Mouse (Mus musculus): ENCODE data around the gene Ptges3l. TPM values are rescaled to one million over a fixed set of nuclear protein-coding genes. Genes with fewer than 3 reads are reported as not detected.
"Not testable (repeated sequence)": the region's sequence is repeated elsewhere in the genome, so short reads cannot be mapped to it uniquely, and the experiment has no call there.

Gene Ptges3l
- polyA plus RNA-seq, 1 experiment from 2014 or later = 4.0 TPM

DNA sequence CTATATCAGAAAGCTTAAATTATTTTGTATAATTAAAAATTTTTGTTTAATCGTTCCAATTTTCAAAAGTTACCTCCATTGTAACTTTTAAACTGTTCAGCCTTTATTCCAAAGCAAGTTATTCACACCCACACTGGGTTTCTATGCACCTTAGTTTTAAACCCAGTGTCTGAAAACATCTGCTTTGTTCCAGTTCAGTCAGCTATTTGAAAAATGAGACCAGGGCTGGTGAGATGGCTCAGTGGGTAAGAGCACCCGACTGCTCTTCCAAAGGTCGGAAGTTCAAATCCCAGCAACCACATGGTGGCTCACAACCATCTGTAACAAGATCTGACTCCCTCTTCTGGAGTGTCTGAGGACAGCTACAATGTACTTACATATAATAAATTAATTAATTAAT, 12.9 kb upstream of the Ptges3l start:
- not testable (repeated sequence) for H3K27me3 ChIP-seq; H3K4me1 ChIP-seq (replicated peaks); H3K9me3 ChIP-seq; H3K4me3 ChIP-seq; H3K27ac ChIP-seq (replicated peaks); H3K4me2 ChIP-seq; H3K9ac ChIP-seq; ATAC-seq (ENCODE audit: low FRiP score, low read depth)
- 49% methylated on average over 3 of the region's 3 CpGs for WGBS
- H3K36me3 ChIP-seq = peaks cover 26% of the 10 kb centered on the region

DNA sequence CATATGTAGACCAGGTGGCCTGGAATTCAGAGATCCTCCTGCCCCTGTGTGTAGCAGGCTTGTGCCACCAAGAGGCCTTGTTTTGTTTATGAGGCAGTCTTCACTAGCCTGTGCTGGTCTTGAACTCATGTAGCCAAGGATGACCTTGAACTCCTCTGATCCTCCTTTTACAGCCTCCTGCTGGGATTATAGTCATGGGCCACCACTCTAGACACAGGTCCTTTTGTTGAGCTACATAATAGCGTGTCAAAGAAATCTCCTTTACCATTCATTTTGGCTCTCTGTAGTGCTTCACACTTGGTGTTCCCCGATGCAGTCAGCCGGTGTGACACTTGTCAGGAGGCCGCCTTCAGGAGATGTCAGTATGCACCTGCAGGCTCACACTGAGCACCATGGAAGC, 11.8 kb upstream of the Ptges3l start:
- peaks cover 34% of the 10 kb centered on the region for H3K36me3 ChIP-seq
- WGBS = 48% methylated on average over 4 of the region's 4 CpGs
- H3K27ac ChIP-seq (replicated peaks) = no peak overlapping the region
- no peaks in the 10 kb centered on the region for H3K27me3 ChIP-seq
- no peaks in the 10 kb centered on the region for H3K9me3 ChIP-seq
- no peak overlapping the region for H3K4me3 ChIP-seq
- H3K4me1 ChIP-seq (replicated peaks) = no peaks in the 10 kb centered on the region
- no peak overlapping the region for H3K4me2 ChIP-seq
- ATAC-seq (ENCODE audit: low FRiP score, low read depth) = no peak
- H3K9ac ChIP-seq = no peak overlapping the region

DNA sequence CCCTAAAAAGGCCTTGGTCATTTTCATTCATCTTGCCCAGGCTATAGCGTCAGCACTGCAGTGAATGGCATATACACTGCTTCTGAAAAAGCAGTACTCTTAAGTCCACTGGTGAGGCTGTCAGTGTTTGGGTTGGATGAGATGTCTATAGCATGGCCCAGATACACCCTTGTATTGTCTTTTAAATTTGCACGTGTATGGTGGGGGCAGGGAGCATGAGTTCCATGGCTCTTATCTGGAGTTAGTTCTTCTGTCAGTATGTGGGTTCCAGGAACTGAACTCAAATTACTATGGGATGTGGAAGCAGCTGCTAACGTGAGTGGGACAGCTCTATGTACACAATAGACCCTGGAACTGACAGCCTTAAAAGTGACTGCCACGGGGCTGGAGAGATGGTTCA, 10.7 kb upstream of the Ptges3l start:
- Histone ChIP-seq H3K4me2 (no peak overlapping the region), H3K4me1 (replicated peaks) (no peaks in the 10 kb centered on the region), H3K36me3 (peaks cover 45% of the 10 kb centered on the region), H3K4me3 (no peak overlapping the region), H3K9ac (no peak overlapping the region), H3K9me3 (no peaks in the 10 kb centered on the region), H3K27me3 (no peaks in the 10 kb centered on the region), H3K27ac (replicated peaks) (no peak overlapping the region)
- WGBS = 87% methylated on average over 4 of the region's 4 CpGs
- ATAC-seq (ENCODE audit: low FRiP score, low read depth) = no peak

DNA sequence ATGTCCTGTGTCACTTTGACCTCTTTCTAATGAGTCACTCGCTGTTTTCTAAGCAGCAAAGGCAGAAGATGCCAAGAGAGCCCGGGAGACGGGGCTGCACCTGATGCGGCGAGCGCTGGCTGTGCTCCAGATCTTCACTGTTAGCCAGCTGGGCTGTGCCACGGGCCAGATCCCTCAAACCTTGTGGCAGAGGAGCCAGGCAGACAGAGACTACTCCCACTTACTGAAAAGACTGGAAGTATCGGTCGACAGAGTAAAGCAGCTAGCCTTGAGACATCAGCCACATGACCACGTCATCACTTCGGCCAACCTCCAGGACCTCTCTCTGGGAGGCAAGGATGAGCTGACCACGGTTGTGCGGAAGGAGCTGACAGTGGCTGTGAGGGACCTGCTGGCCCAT, 8.3 kb upstream of the Ptges3l start:
- Histone ChIP-seq H3K27ac (replicated peaks) (no peak overlapping the region), H3K27me3 (no peaks in the 10 kb centered on the region)

DNA sequence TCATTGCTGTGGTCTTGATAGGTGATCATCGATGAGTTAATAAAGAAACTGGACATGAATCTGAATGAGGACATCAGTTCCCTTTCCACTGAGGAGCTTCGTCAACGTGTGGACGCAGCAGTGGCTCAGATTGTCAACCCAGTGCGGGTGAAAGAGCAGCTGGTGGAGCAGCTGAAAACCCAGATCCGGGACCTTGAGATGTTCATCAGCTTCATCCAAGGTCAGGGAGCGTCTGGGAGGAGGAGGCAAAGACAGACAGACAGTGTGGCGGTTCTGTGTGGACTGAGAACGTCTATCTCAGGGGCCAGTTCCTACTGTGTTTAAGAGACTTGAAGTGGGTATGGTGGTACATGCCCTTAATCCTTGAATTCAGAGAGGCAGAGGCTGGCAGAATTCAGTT, 6.2 kb upstream of the Ptges3l start:
- H3K9me3 ChIP-seq = no peaks in the 10 kb centered on the region
- WGBS = 94% methylated on average over 9 of the region's 9 CpGs
- no peak overlapping the region for H3K9ac ChIP-seq
- H3K27me3 ChIP-seq = no peaks in the 10 kb centered on the region
- peaks cover 61% of the 10 kb centered on the region for H3K36me3 ChIP-seq
- no peak overlapping the region for H3K4me3 ChIP-seq
- H3K4me1 ChIP-seq (replicated peaks) = peaks cover 13% of the 10 kb centered on the region
- H3K27ac ChIP-seq (replicated peaks) = no peak overlapping the region
- ATAC-seq (ENCODE audit: low FRiP score, low read depth) = no peak
- H3K4me2 ChIP-seq = no peak overlapping the region

More for the DNA sequence above, 8.3 kb upstream of the Ptges3l start:
- WGBS = 84% methylated on average over 13 of the region's 13 CpGs
- Histone ChIP-seq H3K9ac (no peak overlapping the region), H3K4me1 (replicated peaks) (no peaks in the 10 kb centered on the region), H3K4me3 (no peak overlapping the region), H3K9me3 (no peaks in the 10 kb centered on the region), H3K4me2 (no peak overlapping the region), H3K36me3 (peaks cover 61% of the 10 kb centered on the region)
- ATAC-seq (ENCODE audit: low FRiP score, low read depth) = no peak

DNA sequence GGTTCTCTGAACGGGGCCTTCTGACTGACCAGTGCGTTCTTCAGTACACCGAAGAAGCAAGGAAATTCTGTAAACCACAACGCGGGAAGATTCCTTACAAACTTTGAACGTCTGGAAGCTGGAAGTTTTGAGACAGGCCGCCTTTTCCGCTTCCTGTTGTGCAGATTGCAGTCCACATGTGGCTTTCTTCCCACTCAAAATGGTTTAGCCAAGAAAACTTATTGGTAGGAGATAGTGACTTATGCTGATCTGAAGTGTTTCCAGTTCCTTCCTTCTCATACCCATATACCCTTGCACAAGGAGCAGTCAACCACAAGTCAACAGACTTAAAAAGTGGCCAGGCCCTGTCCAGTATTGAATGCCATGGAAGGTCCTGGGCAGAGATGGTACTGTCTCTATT, 1.0 kb upstream of the Ptges3l start:
- Histone ChIP-seq H3K4me2 (peak overlapping the region; percentile 80), H3K27me3 (no peaks in the 10 kb centered on the region), H3K9me3 (no peaks in the 10 kb centered on the region), H3K4me1 (replicated peaks) (peaks cover 29% of the 10 kb centered on the region), H3K27ac (replicated peaks) (no peak overlapping the region), H3K36me3 (peaks cover 20% of the 10 kb centered on the region), H3K4me3 (peak overlapping the region; percentile 96), H3K9ac (peak overlapping the region; percentile 80)
- ATAC-seq (ENCODE audit: low FRiP score, low read depth) = no peak
- 68% methylated on average over 8 of the region's 8 CpGs for whole genome bisulfite sequencing

DNA sequence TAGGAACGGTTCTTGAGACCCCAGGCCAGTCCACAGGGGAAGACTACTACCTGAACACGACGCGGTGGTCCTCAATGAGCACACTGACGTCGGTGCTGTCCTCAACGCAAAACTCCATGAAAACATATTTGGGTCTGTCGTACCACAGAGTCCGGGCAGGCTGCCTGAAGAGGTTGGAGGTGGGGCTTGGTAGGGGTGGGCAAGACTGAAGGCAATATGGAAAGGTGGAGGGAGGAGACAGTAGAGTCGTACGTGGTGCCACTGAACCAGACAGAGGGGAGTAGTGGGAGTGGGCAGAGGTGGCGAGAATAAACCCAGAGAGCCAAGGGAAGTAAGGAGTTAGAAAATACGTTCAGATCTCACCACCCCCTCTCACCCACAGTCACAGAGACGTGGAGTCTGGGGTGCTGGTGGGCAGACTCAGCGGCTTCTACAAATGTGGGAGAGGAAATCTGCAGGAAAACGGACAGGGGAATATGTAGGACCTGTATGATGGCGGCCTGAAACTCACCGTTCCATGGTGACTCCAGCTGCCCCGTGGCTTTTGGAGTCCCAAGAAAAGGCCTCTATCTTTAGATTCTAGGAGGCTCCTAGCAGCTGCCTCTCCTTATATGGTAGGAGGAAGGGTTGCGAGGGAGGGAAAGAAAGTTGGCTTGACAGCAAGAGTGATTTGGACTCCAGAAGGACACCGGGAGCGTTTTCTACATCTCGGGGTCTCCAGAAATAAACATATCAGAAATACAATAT, 855 bp downstream of the Ptges3l start, which contains the start of gene Gm27029:
Gene Gm27029 (minus strand): TSS at position 692 of the 747 bp plus-strand sequence.
- peak; percentile 39 for ATAC-seq (ENCODE audit: low FRiP score, low read depth)
- peak within 1 kb of the TSS; percentile 96 for H3K4me3 ChIP-seq
- H3K9me3 ChIP-seq = no peaks in the 10 kb centered on the region
- peak within 1 kb of the TSS; percentile 80 for H3K9ac ChIP-seq
- peaks cover 2% of the 10 kb centered on the region; the same call in 1 of the 2 replicates for H3K36me3 ChIP-seq
- H3K4me2 ChIP-seq = peak within 1 kb of the TSS; percentile 80
- H3K27ac ChIP-seq (replicated peaks) = peak within 1 kb of the TSS; percentile 95
- no peaks in the 10 kb centered on the region for H3K27me3 ChIP-seq
- 5% methylated on average over 23 of the region's 23 CpGs for WGBS
- H3K4me1 ChIP-seq (replicated peaks) = peaks cover 29% of the 10 kb centered on the region

DNA sequence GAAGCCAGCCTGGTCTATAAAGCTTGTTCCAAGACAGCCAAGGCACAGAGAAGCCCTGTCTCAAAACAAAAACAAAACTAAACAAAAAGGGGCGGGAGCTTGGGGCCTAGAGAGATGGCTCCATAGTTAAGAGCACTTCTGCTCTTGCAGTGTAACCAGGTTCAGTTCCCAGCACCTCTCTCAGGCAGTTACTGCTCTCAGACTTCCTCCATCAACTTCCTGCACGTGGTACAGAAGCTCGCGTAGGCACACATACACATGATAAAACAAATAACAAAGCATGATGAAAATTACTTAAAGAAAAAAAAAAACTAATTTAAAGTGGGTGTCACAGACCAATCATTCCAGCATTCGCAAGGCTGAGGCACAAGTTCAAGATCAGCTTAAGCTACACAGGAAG, 5.0 kb downstream of the Ptges3l start:
- no peak overlapping the region for H3K4me2 ChIP-seq
- H3K4me3 ChIP-seq = no peak overlapping the region
- H3K9me3 ChIP-seq = no peaks in the 10 kb centered on the region
- no peak for ATAC-seq (ENCODE audit: low FRiP score, low read depth)
- no peak overlapping the region for H3K9ac ChIP-seq
- H3K36me3 ChIP-seq = no peaks in the 10 kb centered on the region
- H3K27ac ChIP-seq (replicated peaks) = no peak overlapping the region
- WGBS = 86% methylated on average over 5 of the region's 5 CpGs
- no peaks in the 10 kb centered on the region for H3K27me3 ChIP-seq
- peaks cover 18% of the 10 kb centered on the region for H3K4me1 ChIP-seq (replicated peaks)

DNA sequence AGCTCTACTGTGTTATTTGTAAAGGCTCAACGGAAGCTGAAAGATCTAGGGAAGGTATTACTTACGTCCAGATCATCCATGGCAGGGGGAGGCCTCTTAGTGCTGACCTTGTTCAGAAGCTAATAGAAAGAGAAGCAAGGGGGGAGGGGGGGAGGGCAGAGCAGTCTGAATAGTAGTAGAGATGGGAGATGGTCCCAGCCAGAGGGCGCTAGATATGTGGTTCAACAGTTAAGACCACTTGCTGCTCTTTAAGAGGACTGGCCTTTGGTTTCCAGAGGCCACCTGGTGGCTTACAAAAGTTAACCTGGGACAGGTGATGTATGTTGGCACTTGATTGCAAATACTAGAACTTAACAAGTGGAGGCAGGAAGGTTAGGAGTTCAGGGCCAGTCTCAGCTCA, 5.5 kb downstream of the Ptges3l start:
- Histone ChIP-seq H3K27me3 (no peaks in the 10 kb centered on the region), H3K27ac (replicated peaks) (no peak overlapping the region), H3K36me3 (no peaks in the 10 kb centered on the region), H3K4me1 (replicated peaks) (peaks cover 18% of the 10 kb centered on the region), H3K4me2 (no peak overlapping the region), H3K9ac (no peak overlapping the region), H3K4me3 (no peak overlapping the region), H3K9me3 (no peaks in the 10 kb centered on the region)
- 29% methylated on average over 3 of the region's 3 CpGs for WGBS
- ATAC-seq (ENCODE audit: low FRiP score, low read depth) = no peak

DNA sequence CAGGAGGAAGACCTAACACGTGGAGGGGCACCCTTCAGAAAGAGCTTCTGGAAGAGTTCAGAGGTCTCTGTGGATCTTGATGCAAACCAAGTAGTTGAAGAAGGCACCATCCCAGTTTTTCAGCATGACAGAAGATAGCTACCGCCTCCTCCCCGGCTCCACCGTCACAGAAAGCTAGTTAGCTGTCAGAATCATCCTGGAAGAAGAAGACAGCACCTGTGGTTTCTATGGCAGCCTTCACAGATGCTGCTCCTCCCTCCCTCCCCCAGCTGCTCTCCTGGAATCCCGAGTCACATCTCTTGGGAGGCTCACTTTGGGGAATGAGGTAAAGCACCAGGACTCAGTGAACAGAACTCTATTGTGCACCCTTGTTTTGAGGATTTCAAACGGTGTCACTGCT, 6.1 kb downstream of the Ptges3l start:
- Histone ChIP-seq H3K27me3 (no peaks in the 10 kb centered on the region), H3K4me1 (replicated peaks) (peaks cover 12% of the 10 kb centered on the region), H3K4me2 (no peak overlapping the region), H3K9me3 (no peaks in the 10 kb centered on the region), H3K9ac (no peak overlapping the region), H3K4me3 (no peak overlapping the region), H3K27ac (replicated peaks) (no peak overlapping the region), H3K36me3 (no peaks in the 10 kb centered on the region)
- no peak for ATAC-seq (ENCODE audit: low FRiP score, low read depth)
- 59% methylated on average over 6 of the region's 6 CpGs for WGBS

DNA sequence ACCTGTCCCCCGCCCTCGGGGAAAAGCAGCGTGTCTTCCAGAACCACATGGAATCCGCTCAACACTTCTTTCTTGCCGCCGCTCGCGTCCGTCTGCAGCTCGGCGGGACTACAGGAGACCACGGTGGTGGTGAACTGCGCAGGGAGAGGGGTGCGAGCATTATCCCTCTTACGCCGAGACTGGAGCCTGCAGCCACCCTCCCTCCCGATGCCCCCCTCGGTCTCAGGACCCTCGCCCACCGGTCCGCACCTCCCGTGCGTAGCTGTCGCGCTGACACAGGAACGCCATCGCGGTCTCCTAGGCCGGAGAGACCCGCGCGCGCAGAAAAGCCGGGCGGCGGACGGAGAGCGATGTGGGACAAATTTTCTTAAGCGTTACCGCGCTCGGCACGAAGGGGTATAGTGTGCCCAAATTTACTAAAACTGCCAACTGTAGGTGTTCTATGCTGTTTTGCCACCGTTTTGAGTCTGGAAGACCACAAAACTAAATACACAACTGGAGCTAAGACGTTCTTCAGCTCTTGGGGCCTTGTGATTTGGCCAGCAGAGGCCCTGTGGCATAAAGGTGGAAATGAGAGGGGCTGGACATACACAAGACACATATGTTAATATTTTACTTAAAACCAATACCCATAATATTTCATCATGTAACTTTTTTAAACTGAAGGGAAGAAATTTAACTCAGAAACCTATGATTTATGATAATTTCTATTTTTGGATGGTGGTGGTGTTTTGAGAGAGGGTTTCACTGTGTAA, 7.9 kb downstream of the Ptges3l start, which contains the start of gene Aarsd1:
Gene Aarsd1 (minus strand): TSS at position 515 of the 755 bp plus-strand sequence.
- peak within 1 kb of the TSS; percentile 69 for H3K4me3 ChIP-seq
- H3K27me3 ChIP-seq = no peaks in the 10 kb centered on the region
- peak within 1 kb of the TSS; percentile 70 for H3K4me2 ChIP-seq
- peak within 1 kb of the TSS; percentile 73 for H3K9ac ChIP-seq
- peaks cover 13% of the 10 kb centered on the region; the same call in 1 of the 2 replicates for H3K36me3 ChIP-seq
- under 1% methylated on average over 44 of the region's 45 CpGs for WGBS
- peak; percentile 90 for ATAC-seq (ENCODE audit: low FRiP score, low read depth)
- H3K9me3 ChIP-seq = no peaks in the 10 kb centered on the region
- H3K27ac ChIP-seq (replicated peaks) = peak within 1 kb of the TSS; percentile 84
- peaks cover 10% of the 10 kb centered on the region for H3K4me1 ChIP-seq (replicated peaks)

DNA sequence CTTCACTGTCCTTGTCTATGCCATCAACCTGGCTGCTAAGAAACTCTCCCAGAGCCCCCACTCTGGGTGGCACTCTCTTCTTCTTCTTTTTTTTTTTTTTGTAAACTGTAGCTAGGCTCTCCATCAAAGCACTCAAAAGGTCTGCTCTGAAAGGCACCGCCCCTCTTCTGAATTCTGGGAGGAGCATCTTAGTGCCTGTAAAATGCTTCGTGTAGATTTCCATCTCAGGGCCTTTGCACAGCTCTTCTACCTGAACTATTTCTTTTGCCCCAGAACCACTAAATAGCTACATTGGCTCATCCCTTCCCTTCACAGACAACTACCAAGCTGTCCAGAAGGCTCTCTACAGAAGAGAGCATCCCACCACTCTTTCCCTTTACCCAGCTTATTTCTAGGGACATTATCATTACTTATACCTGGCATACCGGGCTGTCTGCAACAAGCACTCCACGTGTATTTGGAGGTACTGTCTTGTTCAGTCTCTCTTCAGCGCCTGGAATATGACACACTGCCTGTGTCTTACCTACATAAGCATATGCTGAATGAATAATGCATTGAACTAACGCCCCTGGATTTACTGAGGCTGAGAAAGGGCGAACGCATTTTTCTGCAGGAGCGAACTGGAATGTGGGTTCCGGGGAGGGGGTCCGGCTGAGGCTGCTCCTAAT, 8.6 kb downstream of the Ptges3l start:
- peak; percentile 31; the same call in 1 of the 2 replicates for ATAC-seq (ENCODE audit: low FRiP score, low read depth)
- Histone ChIP-seq H3K4me1 (replicated peaks) (peaks cover 10% of the 10 kb centered on the region), H3K27ac (replicated peaks) (peak overlapping the region; percentile 84), H3K36me3 (peaks cover 15% of the 10 kb centered on the region; the same call in 1 of the 2 replicates), H3K4me2 (peak overlapping the region; percentile 70), H3K9me3 (no peaks in the 10 kb centered on the region), H3K4me3 (peak overlapping the region; percentile 69), H3K9ac (peak overlapping the region; percentile 73), H3K27me3 (no peaks in the 10 kb centered on the region)
- 2% methylated on average over 11 of the region's 11 CpGs for WGBS
